Mouse (Mus musculus) left cerebral cortex, adult 8-10 months (tissue): Measurements from ENCODE around the gene Ank2. TPM values are rescaled to one million over a fixed set of nuclear protein-coding genes. Genes with fewer than 3 reads are reported as not detected.
"Not testable (repeated sequence)": the region's sequence is repeated elsewhere in the genome, so short reads cannot be mapped to it uniquely, and the experiment has no call there.

ENCODE experiments used
- DNase-seq, 2 experiments: peaks; one replicate each; pipeline ENCODE4 v3.0.0; 2022; ENCODE audit warnings: low spot score in 2 of 2
- total RNA-seq, 4 experiments: library from RNA; stranded (reverse); gene quantifications; 2 replicates each; pipeline ENCODE4 v1.2.4; 2022

Ank2 gene
- total RNA-seq, 4 experiments from 2014 or later: 772 to 913 (median 838) TPM

DNA sequence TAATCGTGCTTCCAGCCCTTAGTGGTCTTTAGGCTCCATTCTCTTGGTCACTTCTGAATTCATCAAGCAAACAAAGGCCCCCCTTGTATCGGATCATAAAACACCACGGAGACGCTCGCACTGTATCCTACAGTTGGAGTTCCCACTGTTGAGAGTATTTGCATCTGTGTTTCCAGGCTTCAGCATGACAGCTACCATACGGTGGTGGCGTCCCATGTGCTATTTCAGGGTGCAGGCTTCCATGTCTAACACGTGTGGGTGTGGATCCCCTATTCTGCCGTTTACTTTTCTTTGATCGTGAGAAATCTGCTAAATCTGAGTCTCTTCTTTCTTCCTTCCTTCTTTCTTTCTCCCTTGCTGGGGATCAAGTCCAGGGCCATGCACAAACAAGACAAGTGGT, 14.0 kb downstream of the Ank2 start:
- DNase-seq: peak in 1 of 2 experiments; percentile 55

DNA sequence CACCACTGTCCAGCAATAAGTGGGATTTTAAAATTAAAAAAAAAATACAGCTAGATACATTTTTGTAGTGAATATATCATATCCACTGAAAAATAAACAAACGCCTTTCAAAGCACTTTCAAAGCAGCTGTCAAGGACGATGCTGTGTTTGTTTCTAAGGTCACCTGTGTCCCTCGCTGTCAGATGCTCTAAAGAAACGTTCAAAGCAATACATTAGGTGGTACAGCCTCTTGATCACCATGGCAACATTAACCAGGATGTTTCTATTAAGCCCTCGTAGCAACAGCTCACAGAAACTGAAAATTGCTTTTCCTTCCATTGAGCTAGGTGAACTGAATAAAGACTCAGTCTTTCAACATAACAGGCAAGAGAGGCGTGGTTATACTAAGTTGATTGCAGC, 17.5 kb downstream of the Ank2 start:
- DNase-seq: no peak

DNA sequence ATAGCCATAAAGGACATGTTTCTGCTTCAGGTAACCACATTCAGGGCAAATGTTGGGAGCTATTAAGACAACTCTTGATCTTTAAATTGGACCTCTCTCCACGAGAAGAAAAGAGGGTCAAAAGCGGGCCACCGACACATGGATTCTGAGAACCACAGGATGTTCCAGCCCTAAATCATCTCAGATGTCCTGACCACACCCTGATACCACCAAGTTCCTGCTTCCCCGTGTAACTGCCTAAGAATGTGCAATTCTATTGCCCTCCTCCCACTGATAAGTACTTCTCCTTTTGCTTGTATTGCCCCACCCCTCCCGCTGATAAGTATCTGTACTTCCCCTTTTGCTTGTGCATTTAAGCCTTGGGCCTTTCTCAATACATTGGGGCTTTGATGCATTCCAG, 18.8 kb downstream of the Ank2 start:
- not testable (repeated sequence) for DNase-seq

DNA sequence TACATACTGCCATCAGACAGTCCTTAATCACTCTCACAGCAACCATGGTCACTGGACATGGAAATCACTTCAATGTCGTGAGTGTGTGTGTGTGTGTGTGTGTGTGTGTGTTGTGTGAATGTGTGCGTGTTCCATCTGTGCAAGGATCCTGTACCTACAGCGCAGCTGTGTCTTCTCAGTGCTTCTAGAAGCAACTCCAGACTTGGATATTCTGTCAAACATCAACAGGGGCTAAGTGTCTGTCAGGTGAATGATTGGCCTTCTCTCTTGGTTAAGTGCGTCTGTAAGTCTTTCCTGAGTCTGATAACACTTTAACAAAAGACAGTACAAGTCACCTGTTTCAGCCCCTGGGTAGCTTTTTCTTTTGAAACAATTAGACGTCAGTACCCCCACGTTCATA, 25.0 kb downstream of the Ank2 start:
- no peak for DNase-seq

DNA sequence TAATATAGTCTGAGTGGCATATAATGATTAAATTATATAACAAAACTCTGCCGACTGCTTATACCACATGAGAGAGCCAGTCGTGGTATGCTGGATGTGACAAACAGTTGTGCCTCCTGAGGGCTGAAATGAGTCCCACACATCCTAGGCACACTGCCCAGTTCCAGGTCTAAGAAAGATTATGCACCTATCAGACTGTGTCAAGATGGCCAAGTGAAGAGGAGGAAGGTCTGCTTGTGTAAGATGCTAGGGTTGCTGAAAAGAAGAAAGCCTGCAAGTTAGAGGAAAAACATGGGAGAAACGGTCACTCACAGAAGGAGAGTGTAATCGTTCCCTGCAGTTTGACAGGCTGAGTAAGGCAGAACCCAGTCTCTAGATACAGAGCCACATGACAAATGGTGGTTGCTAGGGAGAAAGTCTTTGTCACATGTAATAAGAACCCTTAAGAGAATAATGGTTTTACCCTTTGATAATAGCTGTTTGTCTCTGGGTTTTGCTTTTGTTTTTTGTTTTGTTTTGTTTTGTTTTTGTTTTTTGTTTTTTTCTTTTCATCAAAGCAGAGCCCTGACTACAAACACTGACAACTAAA, 29.9 kb downstream of the Ank2 start:
- DNase-seq: no peak

DNA sequence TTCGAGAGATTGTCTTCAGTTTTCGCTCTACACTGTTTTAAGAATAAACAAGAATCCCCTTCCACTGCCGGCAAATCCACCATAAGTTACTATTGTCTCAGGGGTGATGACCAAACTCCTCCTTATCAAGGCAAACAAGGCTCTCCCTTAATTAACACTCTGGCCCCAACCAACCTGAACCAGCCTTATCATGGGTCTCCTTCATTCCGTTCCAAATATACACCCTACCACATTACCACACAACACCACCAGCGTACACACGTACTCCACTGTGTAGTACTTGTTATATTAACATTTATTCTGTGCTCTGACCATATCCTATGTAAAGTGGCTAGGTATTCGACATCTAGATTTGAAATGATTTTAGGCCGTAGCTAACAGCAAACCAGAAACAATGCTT, 30.6 kb downstream of the Ank2 start:
- DNase-seq: no peak

DNA sequence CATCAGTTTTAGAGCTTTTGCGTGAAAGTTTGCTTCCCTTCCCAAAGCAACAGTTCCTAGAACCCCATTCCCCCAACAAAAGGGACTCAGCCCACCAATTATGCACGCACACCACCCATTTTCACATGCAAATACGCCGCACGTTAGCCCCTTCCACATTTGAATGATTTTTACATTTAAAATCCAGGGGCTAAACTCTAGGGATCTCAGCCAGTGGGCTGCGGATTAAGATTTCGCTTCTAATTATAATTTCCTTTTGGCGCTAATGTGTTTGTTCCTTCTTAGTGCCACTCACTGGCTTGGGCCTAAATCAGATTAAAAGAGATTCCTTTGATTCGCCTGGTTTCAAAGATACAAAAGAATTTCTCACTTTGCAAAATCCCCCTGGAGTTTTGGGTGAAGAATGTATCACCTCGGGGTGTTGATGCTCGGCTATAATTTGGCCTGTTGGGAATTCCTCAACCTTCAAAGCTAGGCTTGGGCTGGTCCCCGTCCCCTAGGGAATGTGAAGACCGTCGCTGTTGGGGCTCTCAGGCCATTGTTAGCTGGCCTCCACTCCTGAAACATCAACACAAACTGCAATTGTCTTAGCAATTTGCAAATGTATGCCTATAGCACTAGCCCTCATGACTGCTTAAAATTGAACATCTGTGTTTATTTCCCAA, 35.2 kb downstream of the Ank2 start:
- no peak for DNase-seq

DNA sequence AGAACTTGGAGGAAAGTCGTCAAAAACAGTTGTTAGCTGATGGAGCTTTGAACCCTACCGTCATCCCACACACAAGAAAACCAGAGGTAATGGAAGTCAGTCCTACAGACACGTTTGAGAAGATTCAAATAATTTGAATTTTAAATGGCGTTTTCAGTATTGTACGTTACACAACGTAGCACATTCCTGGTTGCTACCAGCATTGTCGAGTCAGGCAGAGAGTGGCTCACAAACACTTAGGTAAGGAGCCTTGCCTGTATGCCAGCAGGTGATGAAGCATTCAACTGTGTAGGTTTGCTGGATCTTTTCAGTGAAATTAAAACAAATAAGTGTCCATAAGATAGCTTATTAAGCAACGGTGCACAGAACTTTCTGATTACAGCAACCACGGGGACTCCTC, 36.0 kb downstream of the Ank2 start:
- DNase-seq: no peak

DNA sequence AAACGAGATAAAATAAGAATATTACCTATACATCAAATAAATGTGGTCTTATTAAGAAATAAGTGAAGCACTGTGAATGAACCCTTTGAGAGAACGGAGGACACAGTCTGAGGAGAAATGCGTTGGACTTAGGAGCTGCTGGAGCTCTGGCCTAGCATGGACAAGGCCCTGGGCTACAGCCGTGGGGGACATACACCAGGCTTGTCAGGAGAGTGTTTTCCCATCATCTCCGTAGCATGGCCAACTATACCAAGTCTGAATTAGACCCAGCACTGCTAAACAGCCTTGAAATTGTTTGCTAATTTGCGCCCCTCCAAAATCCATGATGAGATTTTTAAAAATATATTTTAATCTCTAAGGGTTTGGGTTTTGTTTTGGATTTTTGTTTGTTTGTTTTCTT, 36.7 kb downstream of the Ank2 start:
- DNase-seq: no peak

DNA sequence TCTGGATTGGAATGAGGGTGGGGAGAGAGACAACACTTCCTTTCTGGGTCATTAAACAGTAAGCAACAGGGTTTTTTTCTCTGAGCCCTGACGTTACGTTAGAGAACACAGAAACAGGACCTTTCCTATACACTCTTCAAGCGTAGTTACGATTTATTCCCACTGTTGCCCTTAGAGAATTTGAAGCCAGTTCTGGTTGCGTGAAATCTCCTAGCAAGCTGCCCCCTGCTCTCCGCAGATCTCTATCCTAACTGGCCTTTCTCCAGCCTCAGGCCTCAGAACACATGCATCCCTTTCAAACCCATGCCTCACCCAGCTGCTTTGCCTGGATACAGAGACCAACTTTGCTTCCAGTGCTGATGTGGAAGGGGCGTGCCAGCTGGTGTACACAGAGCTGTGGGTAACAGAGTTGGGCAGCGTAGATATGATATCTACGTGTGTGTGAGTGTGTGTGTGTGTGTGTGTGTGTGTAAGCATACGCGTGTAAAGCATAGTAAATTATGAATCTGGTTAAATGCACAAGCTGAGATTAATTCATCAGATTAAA, 38.2 kb downstream of the Ank2 start:
- DNase-seq: no peak

DNA sequence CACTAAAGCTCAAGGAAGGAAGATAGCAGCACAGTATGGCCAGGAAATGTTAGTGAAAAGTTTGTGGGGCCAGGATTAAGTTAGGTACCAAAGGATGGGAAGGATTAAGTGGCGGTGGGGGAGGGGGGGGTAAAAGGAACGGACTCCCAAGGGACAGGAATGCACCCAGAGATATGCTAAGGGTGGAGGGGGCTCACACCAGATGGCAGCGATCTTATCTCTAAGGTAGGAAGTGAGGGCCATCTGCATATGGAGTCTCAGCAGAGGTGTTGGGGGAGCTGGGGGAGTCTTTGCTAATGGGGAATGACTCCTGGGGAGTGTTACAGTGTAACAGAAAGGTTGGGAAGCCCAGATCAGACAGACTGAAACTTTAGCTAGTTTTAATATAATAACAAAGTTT, 39.3 kb downstream of the Ank2 start:
- DNase-seq: no peak

DNA sequence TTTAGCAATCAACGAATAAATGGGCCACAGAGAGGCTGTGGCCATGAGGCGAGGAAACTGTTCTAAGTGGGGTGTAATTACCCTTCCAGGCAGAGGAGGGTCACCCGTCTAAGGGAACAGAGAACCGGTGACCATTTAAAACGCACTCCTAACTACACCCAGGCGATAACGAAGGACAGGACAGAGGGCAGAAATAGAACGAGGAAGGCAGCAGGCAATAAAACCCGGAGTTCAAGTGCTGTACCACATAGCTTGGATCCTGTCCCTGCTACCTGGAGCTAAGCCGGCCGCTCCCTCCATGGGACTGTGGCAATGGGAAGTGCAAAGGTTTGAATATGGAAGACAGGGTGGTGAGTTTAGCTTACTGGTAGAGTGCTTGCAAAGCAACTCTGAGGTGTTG, 40.2 kb downstream of the Ank2 start:
- no peak for DNase-seq

DNA sequence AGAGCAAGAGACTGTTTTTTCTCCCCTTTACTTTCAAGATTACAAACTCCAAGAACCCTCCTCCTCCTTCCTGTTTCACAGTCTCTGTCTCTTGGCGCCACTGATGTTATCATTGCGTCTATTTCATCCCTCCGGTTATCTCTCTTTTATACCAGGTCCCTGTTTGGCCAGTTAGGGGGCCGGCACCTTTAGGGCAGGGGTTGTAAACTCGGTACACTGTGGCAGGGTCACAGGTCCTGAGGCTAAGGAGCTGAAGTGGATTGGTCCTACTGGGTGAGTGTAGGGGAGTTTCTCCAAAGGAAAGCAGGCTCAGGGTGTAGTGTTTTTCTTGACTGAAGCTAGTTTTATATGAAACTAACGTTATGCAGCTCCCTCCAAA, 40.7 kb downstream of the Ank2 start:
- no peak for DNase-seq

DNA sequence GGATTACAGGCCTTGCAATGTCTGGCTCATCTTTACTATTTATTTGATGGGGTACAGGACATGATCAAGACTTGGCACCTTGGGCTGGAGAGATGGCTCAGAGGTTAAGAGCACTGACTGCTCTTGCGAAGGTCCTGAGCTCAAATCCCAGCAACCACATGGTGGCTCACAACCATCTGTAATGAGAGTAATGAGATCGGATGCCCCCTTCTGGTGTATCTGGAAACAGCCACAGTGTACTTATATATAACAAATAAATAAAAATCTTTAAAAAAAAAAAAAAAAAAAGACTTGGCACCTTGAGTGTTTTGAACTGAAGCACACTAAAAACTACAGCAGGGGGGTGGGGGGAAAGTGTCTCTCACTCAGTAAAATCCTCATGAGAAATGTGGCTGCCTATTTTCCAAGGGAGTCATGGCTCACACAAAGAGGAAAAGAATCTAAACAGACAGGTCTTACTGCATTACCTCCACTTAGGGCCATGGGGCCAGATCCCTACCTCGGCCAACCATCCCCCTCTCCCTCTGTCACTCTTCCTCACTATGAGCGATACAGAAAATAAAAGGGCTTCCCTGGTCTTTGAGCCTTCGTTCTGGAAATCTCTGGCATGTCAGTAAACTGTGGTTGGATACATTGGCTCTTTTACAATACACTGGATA, 41.3 kb downstream of the Ank2 start:
- no peak for DNase-seq

DNA sequence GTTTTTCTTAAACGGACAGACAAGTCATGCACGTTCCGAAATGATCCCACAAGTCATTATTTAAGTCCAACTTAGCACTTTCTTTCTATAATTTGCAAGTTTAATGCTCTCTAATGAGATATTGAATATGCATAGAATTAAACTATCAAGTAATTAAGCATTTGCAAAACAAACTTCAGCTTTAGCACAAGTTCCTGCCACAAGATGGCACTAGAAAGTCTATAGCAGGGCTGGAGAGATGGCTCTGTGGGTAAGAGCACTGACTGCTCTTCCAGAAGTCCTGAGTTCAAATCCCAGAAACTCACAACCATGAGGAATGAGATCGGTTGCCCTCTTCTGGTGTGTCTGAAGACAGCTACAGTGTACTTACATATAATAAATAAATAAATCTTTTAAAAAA, 45.4 kb downstream of the Ank2 start:
- no peak for DNase-seq

DNA sequence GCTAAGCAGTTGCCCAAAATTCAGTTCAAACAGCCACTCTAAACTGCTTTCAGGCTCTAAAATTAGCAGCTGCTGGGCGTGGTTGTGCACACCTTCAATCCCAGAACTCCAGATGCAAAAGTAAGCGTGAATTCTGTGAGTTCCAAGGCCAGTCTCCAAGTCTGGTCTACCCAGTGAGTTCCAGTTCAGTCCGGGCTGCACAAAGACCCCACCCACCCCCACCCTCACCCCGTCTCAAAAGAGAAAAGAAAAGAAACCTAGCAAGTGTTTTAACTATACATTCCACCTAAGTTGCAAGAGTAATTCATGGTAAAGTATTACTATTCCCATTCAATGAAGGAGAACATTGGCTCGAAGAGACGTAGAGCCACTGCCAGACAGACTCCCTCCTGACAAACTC, 45.9 kb downstream of the Ank2 start:
- DNase-seq: no peak

DNA sequence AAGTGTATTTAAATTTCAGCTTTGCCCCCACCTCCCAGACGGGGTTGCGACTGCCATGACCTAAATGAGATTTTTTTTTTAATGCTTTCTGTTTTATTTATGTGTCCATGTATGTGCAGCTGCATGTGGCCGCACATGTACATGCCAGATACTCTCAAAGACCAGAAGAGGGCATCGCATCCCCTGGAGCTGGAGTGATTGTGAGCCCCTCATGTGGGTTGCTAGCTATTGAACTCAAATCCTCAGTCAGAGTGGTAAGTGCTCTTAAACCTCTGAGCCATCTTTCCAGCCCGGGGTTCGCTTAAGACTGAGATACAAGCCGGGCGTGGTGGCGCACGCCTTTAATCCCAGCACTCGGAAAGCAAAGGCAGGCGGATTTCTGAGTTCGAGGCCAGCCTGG, 46.9 kb downstream of the Ank2 start:
- DNase-seq: no peak

DNA sequence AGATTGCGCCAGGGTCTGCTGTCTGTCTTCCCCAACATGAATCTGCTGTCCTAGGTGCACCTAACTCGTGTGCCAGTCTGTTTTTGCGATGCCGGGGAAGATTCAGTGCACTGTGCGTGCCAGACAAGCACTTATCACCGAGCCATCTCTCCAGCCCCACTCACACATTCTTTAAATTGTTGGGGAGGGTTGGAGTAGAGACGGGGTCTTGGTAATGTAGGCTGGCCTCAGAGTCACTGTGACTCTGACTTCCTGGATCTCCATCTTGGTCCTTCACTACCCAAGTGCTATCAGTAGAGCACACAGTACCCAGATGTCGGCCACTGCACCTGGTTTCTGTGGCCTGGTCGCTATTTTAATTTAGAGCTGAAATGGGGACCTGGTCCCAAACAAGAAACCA, 47.4 kb downstream of the Ank2 start:
- no peak for DNase-seq

DNA sequence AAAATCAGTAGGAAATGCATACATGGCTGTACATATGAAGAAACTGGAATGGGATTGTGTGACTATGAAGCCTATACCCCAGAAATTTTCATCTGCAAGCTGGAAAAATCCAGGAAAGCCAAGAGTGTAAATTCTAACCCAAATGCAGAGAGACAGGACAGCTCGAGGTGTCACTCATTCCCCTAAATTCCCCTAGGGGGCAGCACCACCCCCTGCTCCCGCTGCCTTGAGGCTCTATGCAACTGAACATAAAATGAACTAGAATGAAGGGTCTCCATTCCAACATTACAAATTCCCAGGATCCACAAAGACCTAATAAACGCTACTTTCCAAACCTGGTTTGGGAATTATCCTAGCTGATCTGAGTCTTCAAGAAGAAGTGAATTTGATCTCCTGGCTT, 48.1 kb downstream of the Ank2 start:
- DNase-seq: peak in 1 of 2 experiments; percentile 17

DNA sequence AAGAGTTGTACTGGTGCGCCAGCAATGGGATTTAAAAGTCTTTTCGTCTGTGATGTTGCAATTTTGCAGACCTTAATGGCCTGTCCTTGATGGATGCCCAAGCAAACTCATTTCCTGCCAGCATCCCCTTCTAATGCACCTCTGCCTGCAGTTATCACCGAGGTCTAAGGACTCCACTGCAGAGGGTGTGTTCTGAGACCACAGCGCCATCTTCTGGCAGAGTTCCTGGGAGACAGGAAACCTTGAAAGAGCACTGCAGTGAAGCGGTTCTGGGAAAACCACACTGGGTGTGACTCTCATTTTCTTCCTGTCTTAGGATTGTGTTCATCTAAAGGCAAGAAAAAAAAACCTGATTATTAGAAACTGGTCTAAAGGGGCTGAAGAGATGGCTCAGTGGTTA, 53.0 kb downstream of the Ank2 start:
- DNase-seq: peak; percentile 22 to 39

DNA sequence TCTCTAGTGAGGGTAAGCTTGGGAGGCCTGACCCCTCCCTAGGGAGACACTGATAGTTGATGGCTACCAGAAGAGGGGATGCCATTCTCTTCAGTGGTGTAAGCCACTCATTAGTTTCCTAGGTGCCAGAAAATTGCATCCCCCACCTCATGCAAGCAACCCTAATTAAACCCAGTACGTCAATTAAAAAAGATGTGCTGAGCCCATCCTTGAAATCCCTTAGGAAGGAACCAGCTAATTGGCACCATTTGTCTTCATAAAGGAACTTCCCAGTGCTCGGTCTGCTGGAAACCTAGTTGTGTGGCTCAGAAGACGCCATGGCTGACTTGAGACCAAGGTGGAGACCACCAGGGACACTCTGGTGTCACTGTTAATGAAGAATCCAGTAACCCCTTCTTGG, 65.9 kb downstream of the Ank2 start:
- no peak for DNase-seq

DNA sequence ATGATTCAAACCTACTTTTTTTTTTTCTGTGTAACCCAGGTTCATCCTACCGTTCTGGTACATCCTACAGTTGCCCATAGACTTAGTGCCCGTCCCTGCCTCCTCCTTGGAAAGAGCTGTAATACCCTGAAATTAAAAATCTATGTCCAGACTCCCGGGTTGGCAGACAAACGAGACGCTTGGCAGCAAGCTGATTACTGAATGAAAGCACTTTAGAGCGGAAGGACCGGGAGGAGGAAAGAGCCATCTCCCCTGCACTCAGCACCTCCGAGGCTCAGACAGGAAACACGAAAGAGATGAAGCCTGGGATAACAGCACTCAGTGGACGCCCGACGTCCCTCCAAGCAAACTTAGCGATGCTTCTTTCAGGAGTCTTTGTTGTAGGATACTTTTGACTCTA, 69.3 kb downstream of the Ank2 start:
- DNase-seq: no peak

DNA sequence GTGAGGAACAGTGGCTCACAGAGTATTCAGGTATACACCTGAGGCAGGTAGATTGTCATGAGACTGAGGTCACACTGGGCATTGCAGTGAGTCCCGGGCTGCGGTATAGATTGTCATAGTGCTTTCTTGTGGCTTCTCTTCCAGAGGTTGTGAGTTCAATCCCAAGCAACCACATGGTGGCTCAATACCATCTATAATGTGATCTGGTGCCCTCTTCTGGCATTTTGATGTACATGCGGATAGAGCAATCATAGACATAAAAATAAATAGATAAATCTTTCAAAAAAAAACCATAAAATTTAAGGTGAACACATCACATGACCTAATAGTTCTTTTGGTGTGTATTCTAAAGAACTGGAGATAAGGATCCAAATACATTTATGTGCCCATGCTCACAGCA, 70.6 kb downstream of the Ank2 start:
- no peak for DNase-seq
